10 mouse cellular contexts compared by ENCODE assay signal in the genomic region with DNA sequence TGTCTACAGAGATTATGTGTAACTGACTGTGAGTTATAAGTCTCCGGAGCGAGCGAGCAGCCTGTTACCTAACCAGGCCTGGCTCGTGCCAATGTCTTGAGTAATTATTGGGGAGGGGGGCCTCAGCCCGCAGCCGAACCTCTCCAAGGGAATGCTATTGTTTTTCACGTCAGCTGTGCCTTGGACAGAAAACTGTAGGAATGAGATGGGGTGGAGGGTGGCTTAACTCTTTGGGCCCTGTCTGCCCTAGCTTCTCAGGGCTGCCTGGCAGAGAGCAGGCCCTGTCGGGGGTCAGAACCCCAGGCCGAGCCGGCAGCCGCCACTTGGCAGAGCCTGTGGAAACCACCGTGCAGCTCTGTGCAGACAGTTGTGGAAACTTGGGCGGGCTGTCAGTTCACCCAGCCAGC. TPM values are rescaled to one million over a fixed set of nuclear protein-coding genes. Genes with fewer than 3 reads are reported as not detected.
DNase-seq lines count a peak whose midpoint lies in the region; ATAC-seq and TF ChIP-seq lines count a peak whose summit lies in the region.
"Had no signal": no experiment of that assay in that cellular context is flagged by ENCODE, and none has a peak within 500 bp of the region (broad histone marks: within the 10 kb centered on the region; RNA-seq: fewer than 3 reads in every experiment).

No protein-coding gene starts in this region.

- 0 out of 2 replicates have a peak overlapping the region, but pooled peaks have one; percentile 31 for H3K9ac ChIP-seq in limb, embryonic 12.5 days (replicated peaks)
- H3K9ac ChIP-seq in stomach, embryonic 16.5 days (ENCODE audit: low read length), result 0 out of 2 replicates have a peak overlapping the region, but pooled peaks have one; percentile 7

- H3K4me1 ChIP-seq in limb, embryonic 12.5 days (replicated peaks), result peaks cover 33% of the 10 kb centered on the region
- H3K4me1 ChIP-seq in stomach, embryonic 16.5 days (ENCODE audit: control insufficient read depth, insufficient read depth, low read length), result peaks cover 14% of the 10 kb centered on the region

- no peak for TF ChIP-seq CTCF in left cerebral cortex, adult 2 months (IDR thresholded peaks at IDR 0.05)

- intact Hi-C loops in left cerebral cortex, adult 2 months (cut with DNase I), result no loop called here
- intact Hi-C loops in left cerebral cortex, postnatal 25 days (cut with DNase I), result no loop called here

- WGBS in limb, embryonic 12.5 days, result 37% methylated on average over 13 of the region's 13 CpGs
- WGBS in stomach, embryonic 16.5 days, result 31% methylated on average over 13 of the region's 13 CpGs

- peak overlapping the region; percentile 75 for H3K27ac ChIP-seq in limb, embryonic 12.5 days
- peak overlapping the region; percentile 80 for H3K27ac ChIP-seq in stomach, embryonic 16.5 days (ENCODE audit: low read length)
- no peak overlapping the region for H3K27ac ChIP-seq in left cerebral cortex, adult 2 months

- peak; percentile 17 for DNase-seq in kidney, postnatal 14 days
- DNase-seq in kidney, adult 9 months, result no peak
- peak; percentile 67 to 72 for DNase-seq in heart, adult 9 months (ENCODE audit: low spot score in 2 of 2)
- no peak for DNase-seq in left cerebral cortex, adult 2 months (ENCODE audit: extremely low spot score in 1 of 2, low spot score in 2 of 2)
- DNase-seq in left cerebral cortex, postnatal 25 days (ENCODE audit: low spot score in 2 of 2), result no peak
- DNase-seq in spleen, postnatal 4 days (ENCODE audit: low spot score in 2 of 2), result no peak
- DNase-seq: cerebellum, postnatal 14 days; layer of hippocampus, adult 9-11 months had no signal

- no peak overlapping the region for H3K4me3 ChIP-seq in limb, embryonic 12.5 days (replicated peaks)
- H3K4me3 ChIP-seq in stomach, embryonic 16.5 days (replicated peaks; ENCODE audit: low read length), result no peak overlapping the region
- no peak overlapping the region for H3K4me3 ChIP-seq in left cerebral cortex, adult 2 months

- no peaks in the 10 kb centered on the region for H3K9me3 ChIP-seq in limb, embryonic 12.5 days
- no peaks in the 10 kb centered on the region for H3K9me3 ChIP-seq in stomach, embryonic 16.5 days (replicated peaks; ENCODE audit: control insufficient read depth, low read length)

- no peaks in the 10 kb centered on the region for H3K27me3 ChIP-seq in limb, embryonic 12.5 days
- no peaks in the 10 kb centered on the region for H3K27me3 ChIP-seq in stomach, embryonic 16.5 days (ENCODE audit: control insufficient read depth, insufficient read depth, low read length)

- no peak overlapping the region for H3K4me2 ChIP-seq in limb, embryonic 12.5 days
- peak overlapping the region; percentile 0; the same call in 1 of the 2 replicates for H3K4me2 ChIP-seq in stomach, embryonic 16.5 days (ENCODE audit: low read depth, low read length)

- ATAC-seq in limb, embryonic 12.5 days (ENCODE audit: insufficient number of reproducible peaks, insufficient read depth, low FRiP score, low TSS enrichment, low read depth), result peak; percentile 66
- peak; percentile 68; the same call in 1 of the 2 replicates for ATAC-seq in stomach, embryonic 16.5 days (ENCODE audit: insufficient read depth, low FRiP score)

- H3K36me3 ChIP-seq in limb, embryonic 12.5 days, result no peaks in the 10 kb centered on the region
- no peaks in the 10 kb centered on the region for H3K36me3 ChIP-seq in stomach, embryonic 16.5 days (ENCODE audit: control insufficient read depth, insufficient read depth, low read length)

RNA-seq across cellular contexts. Expression of a gene that starts 52.2 kb away (rescaled TPM):
- polyA plus RNA-seq in limb, embryonic 12.5 days (2016; fragmentation: Nextera tagmentation; extraction: Ambion mirVana), result 1,371 and 1,459 TPM in 2 replicates
- polyA plus RNA-seq in stomach, embryonic 16.5 days (2015; fragmentation: Nextera tagmentation; extraction: Ambion mirVana), result 402 and 460 TPM in 2 replicates
- 10 to 100 TPM; 10.3 to 10.7 TPM for total RNA-seq in left cerebral cortex, adult 2 months (2021)
- 10 to 100 TPM; 10.7 to 11.4 TPM for total RNA-seq in left cerebral cortex, postnatal 25 days (2021)

Comparison
In these comparisons a context has a peak if more than half of its experiments do, and no peak if none do; other contexts are left out.
1. DNase-seq: peak in kidney, postnatal 14 days (single experiment) and heart, adult 9 months (2 of 2); none in kidney, adult 9 months (single experiment), left cerebral cortex, adult 2 months (0 of 2), left cerebral cortex, postnatal 25 days (0 of 2) and spleen, postnatal 4 days (0 of 2).